Mouse (Mus musculus) heart, adult 11 months (tissue): ENCODE results near the gene Foxb1.

Experiments
- DNase-seq: peaks from one replicate; pipeline ENCODE4 v3.0.0; 2022

The Foxb1 gene

DNA sequence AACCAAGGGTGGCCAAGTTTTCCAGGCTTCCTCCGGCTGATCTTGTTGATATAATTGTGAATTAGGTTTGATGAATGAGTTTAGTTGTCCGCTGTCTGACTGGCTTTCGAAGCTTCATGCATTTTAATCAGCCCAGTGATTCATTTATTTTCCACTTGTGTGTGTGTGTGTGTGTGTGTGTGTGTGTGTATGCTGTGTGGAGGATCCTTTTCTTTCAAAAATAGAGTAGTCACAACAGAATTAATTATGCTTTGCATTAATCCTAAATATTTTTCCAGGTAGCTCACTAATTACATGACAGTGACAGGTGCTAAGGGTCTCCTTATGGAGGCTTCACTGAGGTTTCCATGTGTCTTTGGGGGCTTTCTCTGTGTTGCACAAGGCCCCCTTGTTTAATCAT, 4.3 kb downstream of the Foxb1 start:
- DNase-seq: no peak

DNA sequence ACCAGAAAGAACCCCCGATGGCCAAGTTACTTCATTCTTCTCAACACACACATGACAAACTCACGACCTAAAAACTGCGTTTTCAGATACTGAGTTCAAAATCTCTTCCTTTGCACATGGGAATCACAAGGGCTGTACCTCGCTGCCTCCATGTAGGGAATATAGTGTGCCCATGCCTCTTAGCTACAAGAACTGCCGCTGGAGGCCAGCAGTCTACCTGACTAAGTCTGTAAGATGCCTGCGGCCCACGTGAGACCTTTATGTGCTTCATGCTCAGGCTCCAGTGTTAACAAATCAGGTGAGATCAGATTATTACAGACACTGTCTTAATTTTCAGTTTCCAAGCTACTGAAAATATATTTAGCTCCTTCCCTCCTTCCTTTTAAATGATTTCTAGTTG, 4.7 kb downstream of the Foxb1 start:
- DNase-seq: no peak

DNA sequence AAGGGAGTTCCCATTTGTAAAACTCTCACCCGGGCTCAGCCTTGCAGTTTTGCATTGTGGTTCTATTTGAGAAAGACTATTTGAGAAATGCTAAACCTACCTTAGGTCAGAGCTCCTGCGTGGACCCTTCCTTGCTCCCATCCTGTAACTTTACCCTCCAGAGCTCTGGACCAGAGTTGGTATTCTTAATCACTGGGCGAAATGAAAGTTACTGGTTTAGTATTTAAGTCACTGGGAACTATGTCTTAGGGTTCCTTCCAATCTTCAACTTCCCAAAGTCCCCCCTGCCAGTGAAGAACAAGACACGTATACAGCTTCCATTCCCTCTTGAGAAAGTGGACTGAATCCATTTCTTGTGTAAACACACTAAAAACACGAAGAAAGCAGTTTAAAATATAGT, 5.6 kb downstream of the Foxb1 start:
- DNase-seq: no peak

DNA sequence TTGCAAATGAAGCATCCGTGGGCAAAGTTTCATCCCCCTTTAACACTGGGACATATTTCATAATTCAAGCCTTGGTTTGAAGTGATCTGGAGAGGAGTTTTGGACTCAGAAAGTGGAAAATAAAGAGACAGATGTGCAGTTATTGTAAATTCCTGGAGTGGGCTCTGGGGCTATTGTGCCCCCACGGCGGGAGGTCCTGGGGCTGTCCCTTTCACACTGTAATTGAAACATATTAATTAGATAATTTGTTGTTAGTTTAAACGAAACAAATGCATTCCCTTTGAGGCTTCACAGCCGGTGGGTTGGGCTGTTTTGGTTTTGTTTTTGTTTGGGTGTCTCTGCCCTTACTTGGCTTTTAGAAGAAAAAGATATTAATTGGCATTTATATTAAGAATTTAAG, 6.0 kb downstream of the Foxb1 start:
- DNase-seq: no peak

DNA sequence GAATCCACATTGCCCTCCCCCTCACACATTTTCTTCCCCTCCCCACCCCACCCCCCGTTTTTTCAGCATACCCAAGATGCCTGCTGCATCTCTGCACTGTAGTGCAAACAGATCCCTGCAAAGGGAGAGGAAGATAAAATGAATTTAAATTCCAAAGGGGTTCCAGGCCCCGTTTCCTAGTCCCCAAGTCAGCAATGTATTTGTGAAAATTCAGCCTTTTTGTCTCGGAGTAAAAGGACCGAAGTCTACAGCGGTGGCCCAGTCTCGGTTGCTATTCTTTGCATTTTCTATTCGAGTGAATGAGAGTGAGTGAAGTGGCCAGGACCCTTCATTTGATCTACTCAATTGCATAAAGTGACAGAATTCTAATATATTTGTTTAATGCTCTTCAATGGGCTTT, 6.4 kb downstream of the Foxb1 start:
- DNase-seq: no peak

DNA sequence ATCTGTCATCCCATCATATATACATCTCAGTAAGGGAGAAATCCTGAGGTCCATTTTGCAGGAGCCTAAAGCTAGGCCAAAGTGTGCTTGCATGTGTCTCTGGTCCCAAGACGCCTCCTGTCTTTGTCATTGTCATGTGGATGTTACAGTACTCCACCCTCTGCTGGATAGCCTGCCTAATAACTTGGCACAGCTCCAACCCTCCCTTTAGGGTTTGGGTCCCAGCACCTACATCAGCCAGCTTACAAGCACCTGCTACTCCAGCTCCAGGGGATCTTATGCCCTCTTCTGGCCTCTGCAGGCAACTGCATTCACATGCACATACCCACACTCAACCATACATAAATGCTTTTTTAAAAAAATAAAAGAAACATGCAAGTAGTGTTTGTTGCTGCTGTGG, 12.8 kb downstream of the Foxb1 start:
- DNase-seq: no peak

DNA sequence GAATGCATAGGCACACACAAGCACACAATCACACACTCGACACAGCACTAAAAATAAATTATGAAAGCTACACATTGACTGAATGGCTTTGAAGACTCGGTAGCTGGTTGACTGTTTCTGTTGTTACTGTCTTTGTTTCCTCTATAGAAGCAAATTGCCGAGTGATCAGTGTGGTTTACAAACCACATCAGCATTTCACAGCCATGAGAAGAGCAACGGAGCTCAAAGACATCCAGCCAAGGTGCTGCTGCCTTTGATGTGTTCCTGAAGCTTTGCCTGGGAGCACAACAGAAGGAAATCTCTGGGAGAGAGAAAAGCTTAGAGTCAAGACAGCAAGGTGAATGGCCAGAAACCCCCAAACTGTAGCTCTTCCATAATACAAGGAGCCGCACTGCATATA, 32.0 kb downstream of the Foxb1 start:
- peak; percentile 53 for DNase-seq

DNA sequence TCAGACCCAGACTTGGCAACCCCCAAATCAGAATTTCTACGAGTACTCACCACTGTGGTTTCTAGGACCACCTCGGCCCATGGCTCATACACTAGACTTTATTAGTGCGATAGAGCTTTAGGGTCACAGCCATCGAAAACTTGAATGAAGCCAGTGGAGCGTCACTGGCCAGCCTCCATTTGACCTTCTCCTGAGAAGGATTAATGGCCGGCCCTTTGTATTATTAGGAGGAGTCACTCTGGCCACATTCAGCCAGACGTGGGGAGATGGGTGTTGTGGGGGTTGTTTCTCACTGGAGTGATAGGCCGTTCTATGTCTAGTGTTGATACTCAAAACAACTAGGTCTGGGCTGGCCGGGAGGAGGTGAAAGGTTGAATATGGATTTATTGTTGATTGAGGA, 42.3 kb downstream of the Foxb1 start:
- peak; percentile 65 for DNase-seq

DNA sequence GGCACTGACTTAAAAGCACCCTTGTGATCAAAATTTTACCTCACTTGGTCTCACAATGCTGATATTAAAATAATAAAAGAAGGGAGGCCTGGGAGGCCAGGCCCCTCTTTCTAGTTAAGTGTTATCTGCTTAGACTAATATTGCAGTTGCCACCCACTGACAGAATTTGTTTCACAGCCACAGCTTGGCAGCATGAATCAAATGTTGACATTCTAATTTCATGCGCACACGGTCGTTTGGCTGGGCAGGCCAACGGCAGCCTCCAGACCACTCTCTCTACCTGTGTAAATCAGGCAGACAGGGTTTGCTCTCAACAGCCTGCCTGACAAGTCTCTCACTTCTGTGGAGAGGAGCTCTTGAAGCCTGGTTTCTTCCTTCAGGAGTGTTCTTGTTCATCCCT, 44.4 kb downstream of the Foxb1 start:
- DNase-seq: peak; percentile 76

DNA sequence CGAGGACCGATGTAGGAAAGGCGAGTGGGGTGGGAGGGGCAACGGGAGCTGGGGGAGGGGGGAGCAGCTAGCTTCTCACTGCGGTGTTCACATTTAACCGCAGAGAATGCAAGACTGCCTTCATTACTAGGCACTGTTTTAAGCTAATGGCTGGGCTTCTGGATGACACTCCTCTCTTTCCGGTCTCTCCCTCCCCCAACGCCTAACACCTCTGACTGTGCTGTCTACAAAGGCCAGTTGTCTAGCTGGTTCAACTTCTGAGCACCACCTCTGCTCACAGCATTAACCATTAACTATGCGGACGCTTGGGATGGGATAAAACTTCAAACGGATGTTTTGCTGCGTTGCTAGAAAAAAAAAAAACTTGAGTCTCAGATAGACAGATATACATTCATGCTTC, 45.3 kb downstream of the Foxb1 start:
- peak; percentile 33 for DNase-seq

DNA sequence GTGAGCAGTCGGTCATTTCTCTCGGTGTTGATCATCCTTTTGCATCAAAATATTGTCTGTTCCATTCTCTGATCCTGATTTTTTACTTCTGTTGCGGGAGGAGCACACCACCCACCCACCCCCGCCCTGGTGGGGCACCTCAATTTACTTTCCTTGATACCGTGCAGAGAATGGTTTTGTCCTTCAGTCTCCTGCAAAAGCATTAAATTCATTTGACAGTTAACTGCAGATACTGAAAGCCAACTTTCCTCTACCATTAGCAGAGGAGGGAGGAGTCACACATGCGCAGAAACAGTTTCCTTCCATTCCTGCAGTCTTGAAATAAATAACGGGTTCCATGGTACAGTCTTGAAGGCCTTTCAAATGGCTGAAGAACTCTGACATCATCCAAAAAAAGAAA, 46.4 kb downstream of the Foxb1 start:
- DNase-seq: peak; percentile 55

DNA sequence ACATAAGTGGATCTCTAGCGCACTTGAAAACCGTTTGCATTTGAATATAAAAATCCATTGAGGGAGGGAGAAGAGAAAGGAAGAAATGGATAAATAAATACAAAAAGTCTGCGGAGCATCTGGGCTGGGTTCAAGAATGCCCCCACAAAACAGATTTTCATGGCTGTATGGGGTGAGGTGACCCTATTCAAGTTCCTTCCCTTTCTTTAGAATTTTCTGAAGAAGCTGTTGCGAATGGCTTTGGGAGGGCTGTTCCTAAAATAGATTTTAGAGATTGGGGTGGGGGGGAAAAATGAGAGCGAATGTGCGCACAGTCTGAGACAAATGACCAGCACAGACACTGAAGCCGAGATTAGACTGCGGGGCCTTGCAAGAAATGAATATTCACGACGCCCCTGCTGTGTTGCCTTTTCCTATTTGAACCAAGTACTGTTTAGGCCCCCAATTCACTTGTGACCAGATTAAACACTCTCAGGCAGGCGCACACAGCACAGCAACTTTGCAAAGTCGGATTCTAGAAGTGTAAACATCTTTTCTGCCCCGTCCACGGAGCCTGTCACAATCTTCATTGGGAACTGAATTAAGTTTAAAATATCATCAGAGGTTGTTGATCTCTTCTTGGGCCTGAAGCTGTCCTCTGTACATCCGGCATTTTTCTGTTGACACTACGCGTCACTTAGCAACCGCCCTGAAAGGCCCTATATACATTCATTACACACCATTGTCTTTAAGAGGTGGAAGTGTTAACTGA, 47.0 kb downstream of the Foxb1 start:
- DNase-seq: peak; percentile 33

DNA sequence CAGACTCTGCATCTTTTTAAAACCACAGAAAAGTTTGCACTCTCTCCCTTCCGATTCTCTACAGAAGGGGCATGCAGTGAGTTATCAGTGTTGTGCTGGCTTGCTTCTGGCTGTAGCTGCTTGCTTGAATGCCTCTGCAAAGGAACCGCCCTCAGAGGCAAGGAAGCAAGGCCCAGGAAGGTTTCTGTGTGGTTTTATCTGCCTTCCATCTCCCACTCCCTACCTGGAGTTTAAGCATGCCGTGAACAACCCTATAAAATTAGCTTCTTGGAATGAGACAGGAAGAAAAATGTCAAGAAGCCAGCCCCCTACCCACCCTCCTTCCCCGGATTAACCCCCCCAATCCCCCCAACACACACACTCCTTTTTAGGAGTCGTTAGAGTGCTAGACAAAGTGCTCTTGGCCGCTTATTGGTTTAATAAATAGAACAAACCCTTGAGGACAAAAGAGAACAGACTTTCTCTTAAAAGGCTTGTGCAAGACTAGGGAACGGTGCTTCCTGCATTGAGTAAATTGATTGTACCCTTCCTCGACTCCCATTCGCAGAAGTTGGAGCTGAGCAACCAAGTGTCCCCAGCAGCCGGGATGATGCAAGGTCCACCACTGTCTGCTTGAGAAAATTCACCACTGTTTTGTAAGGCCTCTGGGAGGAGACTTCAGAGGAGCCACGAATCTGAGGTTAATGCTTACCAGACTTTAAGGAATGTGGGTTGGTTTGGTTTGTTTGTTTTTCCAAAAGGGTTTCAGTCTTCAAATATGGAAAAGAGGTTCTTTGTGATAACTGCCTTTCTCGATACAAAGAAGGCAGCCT, 47.8 kb downstream of the Foxb1 start:
- peak; percentile 25 for DNase-seq
